Mouse (Mus musculus) hindbrain, embryonic 14.5 days (tissue): ENCODE results near the gene Rxrb. TPM values are rescaled to one million over a fixed set of nuclear protein-coding genes. Genes with fewer than 3 reads are reported as not detected.
"Not testable (repeated sequence)": the region's sequence is repeated elsewhere in the genome, so short reads cannot be mapped to it uniquely, and the experiment has no call there.

Experiments
- ATAC-seq: fragments of 200-750 bp; cut with Nextera tagmentation; 2 replicates; pipeline ENCODE4 v1.8.0; 2017; ENCODE audit warnings: moderate number of reproducible peaks, mild to moderate bottlenecking, moderate TSS enrichment, moderate library complexity; ENCODE audit not compliant: low FRiP score
- DNase-seq: peaks from one replicate; pipeline ENCODE4 v3.0.0-alpha.2; 2015; ENCODE audit warnings: low spot score
- H3K27ac ChIP-seq: fragments of 300-500 bp; sonication (generic); 2 replicates; pipeline ENCODE4 v1.5.1; 2014; ENCODE audit warnings: mild to moderate bottlenecking, moderate library complexity
- H3K27me3 ChIP-seq: fragments of 300-500 bp; sonication (generic); 2 replicates; pipeline ENCODE4 v1.6.1; 2014; ENCODE audit warnings: mild to moderate bottlenecking, low read length, mixed read lengths; ENCODE audit not compliant: control insufficient read depth, insufficient read depth
- H3K36me3 ChIP-seq: fragments of 300-500 bp; sonication (generic); replicated peaks from 2 replicates; pipeline ENCODE4 v1.6.1; 2014; ENCODE audit not compliant: control insufficient read depth, insufficient read depth
- H3K4me1 ChIP-seq: fragments of 300-500 bp; sonication (generic); replicated peaks from 2 replicates; pipeline ENCODE4 v1.6.1; 2014; ENCODE audit warnings: antibody characterized with exemption, low read length, mixed read lengths; ENCODE audit not compliant: control insufficient read depth, insufficient read depth
- H3K4me2 ChIP-seq: fragments of 300-500 bp; sonication (generic); replicated peaks from 2 replicates; pipeline ENCODE4 v1.6.1; 2014; ENCODE audit warnings: mild to moderate bottlenecking, moderate library complexity
- H3K4me3 ChIP-seq: fragments of 300-500 bp; sonication (generic); replicated peaks from 2 replicates; pipeline ENCODE4 v1.5.1; 2014; ENCODE audit warnings: mild to moderate bottlenecking, low read length
- H3K9ac ChIP-seq: fragments of 300-500 bp; sonication (generic); 2 replicates; pipeline ENCODE4 v1.6.1; 2014
- H3K9me3 ChIP-seq: fragments of 300-500 bp; sonication (generic); 2 replicates; pipeline ENCODE4 v1.6.1; 2016; ENCODE audit warnings: low read length; ENCODE audit not compliant: control insufficient read depth
- WGBS: fragments of 180-500 bp; shearing (Covaris S2); extraction: QIAGEN DNeasy Blood & Tissue Kit; methylation state at CpG from one replicate; pipeline ENCODE4 v1.1.7; 2014; 5-methylcytosine and 5-hydroxymethylcytosine counted together
- polyA plus RNA-seq: library from polyadenylated mRNA; unstranded; fragments of >200 nt; fragmentation: Nextera tagmentation; extraction: Ambion mirVana; gene quantifications from 2 replicates; pipeline ENCODE4 v1.2.1, GENCODE M21; 2014

Rxrb gene
- polyA plus RNA-seq, 1 experiment from 2014 or later: 34.5 TPM

- Histone ChIP-seq H3K27ac (no peak within 1 kb of the TSS), H3K27me3 (peaks cover 32% of the 10 kb centered on the region), H3K9me3 (no peaks in the 10 kb centered on the region), H3K4me2 (peak within 1 kb of the TSS; percentile 75), H3K36me3 (no peaks in the 10 kb centered on the region), H3K4me1 (peaks cover 9% of the 10 kb centered on the region; the same call in 1 of the 2 replicates), H3K9ac (peak within 1 kb of the TSS; percentile 37), H3K4me3 (peak within 1 kb of the TSS; percentile 40)
- WGBS: under 1% methylated on average over 29 of the region's 30 CpGs
- peak; percentile 62 for DNase-seq
- peak; percentile 66; the same call in 1 of the 2 replicates for ATAC-seq
Observed at GRCm38 (mm10) chr17:34000150-34000537, 31.5 kb upstream of the Rxrb start, which contains the start of gene H2-K1. Gene H2-K1 (minus strand): TSS chr17:34000347.

- H3K4me2 ChIP-seq, H3K36me3 ChIP-seq, H3K9ac ChIP-seq, H3K4me3 ChIP-seq, H3K4me1 ChIP-seq, ATAC-seq, DNase-seq, H3K9me3 ChIP-seq, H3K27ac ChIP-seq: not testable (repeated sequence)
- 41% methylated on average over 2 of the region's 2 CpGs for WGBS
- H3K27me3 ChIP-seq: peaks cover 32% of the 10 kb centered on the region
Observed at GRCm38 (mm10) chr17:34000796-34001195, 30.8 kb upstream of the Rxrb start.

DNA sequence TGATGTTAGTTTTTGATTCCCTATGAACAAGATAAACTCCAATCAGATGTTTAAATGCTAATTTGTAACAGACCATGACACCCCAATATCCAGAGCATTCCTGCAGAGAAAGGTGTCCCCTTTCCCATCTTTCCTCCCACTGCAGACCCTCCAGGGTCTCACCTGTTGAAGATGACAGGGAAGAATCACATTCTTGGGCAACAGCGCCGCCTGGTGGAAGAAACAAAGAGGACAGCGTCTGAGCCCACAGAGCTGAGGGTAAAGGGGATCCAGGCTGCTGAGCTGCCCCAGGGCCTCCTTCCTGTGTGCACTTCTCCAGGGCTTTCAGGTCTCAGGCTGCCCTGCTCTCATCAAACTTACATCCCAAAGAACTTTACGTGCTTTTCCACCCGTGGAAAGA is 28.2 kb upstream of the Rxrb start:
- ATAC-seq: no peak

GRCm38 (mm10) chr17:34006570-34006969 is 25.0 kb upstream of the Rxrb start:
- no peak for ATAC-seq
- H3K27ac ChIP-seq: no peak overlapping the region
- no peak overlapping the region for H3K9ac ChIP-seq
- WGBS: 68% methylated on average over 2 of the region's 2 CpGs
- no peak overlapping the region for H3K4me2 ChIP-seq
- no peaks in the 10 kb centered on the region for H3K4me1 ChIP-seq
- H3K9me3 ChIP-seq: no peaks in the 10 kb centered on the region; the same call in 1 of the 2 replicates
- no peak for DNase-seq
- 0 out of 2 replicates have a peak, but pooled peaks cover 4% of the 10 kb centered on the region for H3K27me3 ChIP-seq
- H3K36me3 ChIP-seq: no peaks in the 10 kb centered on the region
- no peak overlapping the region for H3K4me3 ChIP-seq

More for the DNA sequence above, 28.2 kb upstream of the Rxrb start:
- peak; percentile 61 for DNase-seq
- H3K27me3 ChIP-seq: peaks cover 32% of the 10 kb centered on the region
- H3K4me2 ChIP-seq: no peak overlapping the region
- no peaks in the 10 kb centered on the region; the same call in 1 of the 2 replicates for H3K9me3 ChIP-seq
- H3K4me3 ChIP-seq: no peak overlapping the region
- H3K9ac ChIP-seq: no peak overlapping the region
- H3K4me1 ChIP-seq: peaks cover 9% of the 10 kb centered on the region; the same call in 1 of the 2 replicates
- H3K27ac ChIP-seq: no peak overlapping the region
- no peaks in the 10 kb centered on the region for H3K36me3 ChIP-seq
- 4% methylated on average over 5 of the region's 5 CpGs for WGBS

DNA sequence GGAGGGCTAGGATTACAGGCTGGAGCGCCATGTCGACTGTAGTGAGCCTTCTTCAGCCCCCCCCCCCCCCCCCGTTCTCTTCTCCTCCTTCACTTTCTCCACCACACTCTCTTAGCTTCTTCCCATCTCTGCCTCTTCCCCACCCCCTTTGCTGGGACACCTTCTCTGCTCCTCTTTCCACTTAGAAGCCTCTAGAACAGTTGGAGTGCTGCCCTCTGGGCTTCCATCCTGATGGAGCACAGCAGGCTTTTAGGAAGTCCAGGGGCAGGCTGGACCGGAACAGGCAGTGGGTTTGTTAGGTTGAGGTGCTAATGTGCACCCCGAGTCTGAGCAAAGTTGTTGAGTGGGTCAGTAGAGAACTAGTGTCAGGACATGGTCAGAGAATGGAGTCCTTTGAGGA is 21.5 kb upstream of the Rxrb start:
- no peaks in the 10 kb centered on the region for H3K36me3 ChIP-seq
- no peak for ATAC-seq
- no peak overlapping the region for H3K4me3 ChIP-seq
- 76% methylated on average over 5 of the region's 5 CpGs for WGBS
- H3K9me3 ChIP-seq: no peaks in the 10 kb centered on the region; the same call in 1 of the 2 replicates
- no peaks in the 10 kb centered on the region for H3K4me1 ChIP-seq
- H3K27me3 ChIP-seq: no peaks in the 10 kb centered on the region
- H3K9ac ChIP-seq: no peak overlapping the region
- no peak overlapping the region for H3K4me2 ChIP-seq
- DNase-seq: no peak
- no peak overlapping the region for H3K27ac ChIP-seq

- no peaks in the 10 kb centered on the region for H3K4me1 ChIP-seq
- H3K36me3 ChIP-seq: peaks cover 4% of the 10 kb centered on the region; the same call in 1 of the 2 replicates
- WGBS: 95% methylated on average over 8 of the region's 8 CpGs
- no peak for DNase-seq
- H3K4me2 ChIP-seq: no peak overlapping the region
- H3K9ac ChIP-seq: no peak overlapping the region
- H3K4me3 ChIP-seq: no peak overlapping the region
- H3K27me3 ChIP-seq: no peaks in the 10 kb centered on the region
- no peak for ATAC-seq
- H3K27ac ChIP-seq: no peak overlapping the region
- H3K9me3 ChIP-seq: no peaks in the 10 kb centered on the region
Observed at GRCm38 (mm10) chr17:34013436-34013835, 18.2 kb upstream of the Rxrb start.

- no peak for DNase-seq
- 97% methylated on average over 23 of the region's 23 CpGs for WGBS
- ATAC-seq: no peak
- H3K4me3 ChIP-seq: no peak overlapping the region
- H3K27me3 ChIP-seq: no peaks in the 10 kb centered on the region
- H3K9ac ChIP-seq: no peak overlapping the region
- H3K27ac ChIP-seq: no peak overlapping the region
- H3K36me3 ChIP-seq: peaks cover 26% of the 10 kb centered on the region
- no peak overlapping the region for H3K4me2 ChIP-seq
- peaks cover 23% of the 10 kb centered on the region for H3K4me1 ChIP-seq
- 0 out of 2 replicates have a peak, but pooled peaks cover 3% of the 10 kb centered on the region for H3K9me3 ChIP-seq
Observed at GRCm38 (mm10) chr17:34021539-34022413, 9.8 kb upstream of the Rxrb start.

- Histone ChIP-seq H3K27ac (no peak overlapping the region), H3K9ac (no peak overlapping the region), H3K4me3 (no peak overlapping the region), H3K4me2 (no peak overlapping the region), H3K9me3 (0 out of 2 replicates have a peak, but pooled peaks cover 3% of the 10 kb centered on the region), H3K27me3 (no peaks in the 10 kb centered on the region), H3K4me1 (peaks cover 29% of the 10 kb centered on the region), H3K36me3 (peaks cover 26% of the 10 kb centered on the region)
- WGBS: 93% methylated on average over 11 of the region's 14 CpGs
- ATAC-seq: no peak
- DNase-seq: no peak
Observed at GRCm38 (mm10) chr17:34022414-34022783, 9.2 kb upstream of the Rxrb start.

GRCm38 (mm10) chr17:34022987-34023386 is 8.6 kb upstream of the Rxrb start:
- H3K27me3 ChIP-seq: no peaks in the 10 kb centered on the region

More at GRCm38 (mm10) chr17:34022987-34023386, 8.6 kb upstream of the Rxrb start:
- no peak overlapping the region for H3K4me2 ChIP-seq
- peaks cover 26% of the 10 kb centered on the region for H3K36me3 ChIP-seq
- 0 out of 2 replicates have a peak, but pooled peaks cover 3% of the 10 kb centered on the region for H3K9me3 ChIP-seq
- WGBS: 98% methylated on average over 20 of the region's 20 CpGs
- ATAC-seq (no peak), DNase-seq (no peak)
- H3K27ac ChIP-seq: no peak overlapping the region
- no peak overlapping the region for H3K4me3 ChIP-seq
- 0 out of 2 replicates have a peak overlapping the region, but pooled peaks have one; percentile 97 for H3K9ac ChIP-seq
- H3K4me1 ChIP-seq: peaks cover 33% of the 10 kb centered on the region
